Mouse (Mus musculus) T-helper 1 cell (primary cell): ENCODE data around the gene Usp47.
"Not testable (repeated sequence)": the region's sequence is repeated elsewhere in the genome, so short reads cannot be mapped to it uniquely, and the experiment has no call there.

Source experiments
- in situ Hi-C: fragments of 300-600 bp; cut with MboI, MseI; formaldehyde crosslinking; loops from one replicate; pipeline ENCODE4 v1.15.1; 2025; ENCODE audit warnings: high pct_unique_total_duplicates

Gene Usp47

GRCm38 (mm10) chr7:112040271-112040670 lies 17.0 kb downstream of the Usp47 start:
- in situ Hi-C loops: no loop called here

- in situ Hi-C loops: no loop called here
These were observed 19.5 kb downstream of the Usp47 start for GRCm38 (mm10) chr7:112042758-112043157.

GRCm38 (mm10) chr7:112045249-112045648 lies 21.9 kb downstream of the Usp47 start:
- in situ Hi-C loops: no loop called here

GRCm38 (mm10) chr7:112045794-112046388 lies 22.6 kb downstream of the Usp47 start:
- in situ Hi-C loops: no loop called here

- in situ Hi-C loops: no loop called here
These were observed 25.3 kb downstream of the Usp47 start for GRCm38 (mm10) chr7:112048643-112049042.

- in situ Hi-C loops: no loop called here
These were observed 30.4 kb downstream of the Usp47 start for GRCm38 (mm10) chr7:112053667-112054066.

- in situ Hi-C loops: no loop called here
These were observed 32.8 kb downstream of the Usp47 start for GRCm38 (mm10) chr7:112055901-112056625.

GRCm38 (mm10) chr7:112074868-112075267 lies 51.6 kb downstream of the Usp47 start:
- in situ Hi-C loops: no loop called here

GRCm38 (mm10) chr7:112082636-112083035 lies 59.3 kb downstream of the Usp47 start:
- in situ Hi-C loops: no loop called here

GRCm38 (mm10) chr7:112084222-112084621 lies 60.9 kb downstream of the Usp47 start:
- in situ Hi-C loops: no loop called here

- in situ Hi-C loops: loop anchor here (5.0 kb wide), 1 partner anchor 97 kb away; no protein-coding TSS in a partner anchor
These were observed 61.8 kb downstream of the Usp47 start for GRCm38 (mm10) chr7:112085062-112085461.

- in situ Hi-C loops: loop anchor here (5.0 kb wide), 1 partner anchor 96 kb away; no protein-coding TSS in a partner anchor
These were observed 62.9 kb downstream of the Usp47 start for GRCm38 (mm10) chr7:112086186-112086585.

GRCm38 (mm10) chr7:112094923-112095322 lies 71.6 kb downstream of the Usp47 start:
- in situ Hi-C loops: not testable (repeated sequence)

- in situ Hi-C loops: no loop called here
These were observed 77.6 kb downstream of the Usp47 start for GRCm38 (mm10) chr7:112100887-112101286.

GRCm38 (mm10) chr7:112102933-112103332 lies 79.6 kb downstream of the Usp47 start:
- in situ Hi-C loops: no loop called here

GRCm38 (mm10) chr7:112103816-112104215 lies 80.5 kb downstream of the Usp47 start:
- in situ Hi-C loops: no loop called here

GRCm38 (mm10) chr7:112108757-112109156 lies 85.5 kb downstream of the Usp47 start:
- in situ Hi-C loops: no loop called here

GRCm38 (mm10) chr7:112110638-112111372 lies 87.5 kb downstream of the Usp47 start:
- in situ Hi-C loops: no loop called here

- in situ Hi-C loops: no loop called here
These were observed 94.2 kb downstream of the Usp47 start for GRCm38 (mm10) chr7:112117501-112117900.

GRCm38 (mm10) chr7:112118086-112118485 lies 94.8 kb downstream of the Usp47 start:
- in situ Hi-C loops: no loop called here

GRCm38 (mm10) chr7:112119248-112119647 lies 95.9 kb downstream of the Usp47 start:
- in situ Hi-C loops: no loop called here
